8 mouse cellular contexts compared by ENCODE assay signal in genomic region chr17:24894061-24894994, GRCm38 (mm10). TPM values are rescaled to one million over a fixed set of nuclear protein-coding genes. Genes with fewer than 3 reads are reported as not detected.
DNase-seq lines count a peak whose midpoint lies in the region; ATAC-seq lines count a peak whose summit lies in the region.

No protein-coding gene starts in this region.

- H3K4me2 ChIP-seq in forebrain, embryonic 12.5 days = peak overlapping the region; percentile 98
- peak overlapping the region; percentile 97 for H3K4me2 ChIP-seq in liver, embryonic 12.5 days

- peak; percentile 13 for DNase-seq in kidney, adult 9 months
- DNase-seq in kidney, postnatal 4 days = no peak
- DNase-seq in MN1 (ENCODE audit: low spot score) = peak; percentile 50
- no peak for DNase-seq in right cerebral cortex, postnatal 10 days (ENCODE audit: low spot score in 2 of 2)
- no peak for DNase-seq in thymus, postnatal 25 days

- peak overlapping the region; percentile 78 for H3K27ac ChIP-seq in forebrain, embryonic 12.5 days
- peak overlapping the region; percentile 89 for H3K27ac ChIP-seq in liver, embryonic 12.5 days

- H3K4me1 ChIP-seq in forebrain, embryonic 12.5 days = peaks cover 38% of the 10 kb centered on the region
- peaks cover 53% of the 10 kb centered on the region for H3K4me1 ChIP-seq in liver, embryonic 12.5 days

- H3K27me3 ChIP-seq in forebrain, embryonic 12.5 days = no peaks in the 10 kb centered on the region
- H3K27me3 ChIP-seq in liver, embryonic 12.5 days (replicated peaks) = no peaks in the 10 kb centered on the region

- 13% methylated on average over 31 of the region's 31 CpGs for WGBS in forebrain, embryonic 12.5 days
- WGBS in liver, embryonic 12.5 days (ENCODE audit: insufficient replicate concordance) = 8% methylated on average over 31 of the region's 31 CpGs

- no peaks in the 10 kb centered on the region for H3K9me3 ChIP-seq in forebrain, embryonic 12.5 days
- no peaks in the 10 kb centered on the region for H3K9me3 ChIP-seq in liver, embryonic 12.5 days (replicated peaks)

- peaks cover 65% of the 10 kb centered on the region for H3K36me3 ChIP-seq in forebrain, embryonic 12.5 days (replicated peaks)
- H3K36me3 ChIP-seq in liver, embryonic 12.5 days = peaks cover 71% of the 10 kb centered on the region

- H3K9ac ChIP-seq in forebrain, embryonic 12.5 days = peak overlapping the region; percentile 91
- H3K9ac ChIP-seq in liver, embryonic 12.5 days = peak overlapping the region; percentile 88

- ATAC-seq in forebrain, embryonic 12.5 days (ENCODE audit: low FRiP score) = peak; percentile 30
- peak; percentile 17; the same call in 1 of the 2 replicates for ATAC-seq in liver, embryonic 12.5 days
- no peak for ATAC-seq in frontal cortex, adult (ENCODE audit: low TSS enrichment)

- H3K4me3 ChIP-seq in forebrain, embryonic 12.5 days (replicated peaks) = peak overlapping the region; percentile 89
- peak overlapping the region; percentile 92 for H3K4me3 ChIP-seq in liver, embryonic 12.5 days

RNA-seq across cellular contexts. Expression of gene Eme2, which starts 0.6 kb away (rescaled TPM):
- polyA plus RNA-seq in forebrain, embryonic 12.5 days (2016; fragmentation: Nextera tagmentation; extraction: Ambion mirVana) = 42.7 and 44.6 TPM in 2 replicates
- 20.3 and 21.4 TPM in 2 replicates for polyA plus RNA-seq in liver, embryonic 12.5 days (2016; fragmentation: Nextera tagmentation; extraction: Ambion mirVana)

RNA-seq across cellular contexts. Expression of gene Mrps34, which starts 0.6 kb away (rescaled TPM):
- polyA plus RNA-seq in forebrain, embryonic 12.5 days (2016; fragmentation: Nextera tagmentation; extraction: Ambion mirVana) = 86.0 and 91.1 TPM in 2 replicates
- polyA plus RNA-seq in liver, embryonic 12.5 days (2016; fragmentation: Nextera tagmentation; extraction: Ambion mirVana) = 101 and 106 TPM in 2 replicates

RNA-seq across cellular contexts. Expression of gene Nme3, which starts 2.0 kb away (rescaled TPM):
- 54.9 and 63.0 TPM in 2 replicates for polyA plus RNA-seq in forebrain, embryonic 12.5 days (2016; fragmentation: Nextera tagmentation; extraction: Ambion mirVana)
- polyA plus RNA-seq in liver, embryonic 12.5 days (2016; fragmentation: Nextera tagmentation; extraction: Ambion mirVana) = 67.9 and 68.8 TPM in 2 replicates

RNA-seq across cellular contexts. Expression of gene Spsb3, which starts 7.9 kb away (rescaled TPM):
- polyA plus RNA-seq in forebrain, embryonic 12.5 days (2016; fragmentation: Nextera tagmentation; extraction: Ambion mirVana) = 47.3 and 50.7 TPM in 2 replicates
- 37.5 and 40.0 TPM in 2 replicates for polyA plus RNA-seq in liver, embryonic 12.5 days (2016; fragmentation: Nextera tagmentation; extraction: Ambion mirVana)

RNA-seq across cellular contexts. Expression of gene Nubp2, which starts 8.2 kb away (rescaled TPM):
- 62.9 and 64.4 TPM in 2 replicates for polyA plus RNA-seq in forebrain, embryonic 12.5 days (2016; fragmentation: Nextera tagmentation; extraction: Ambion mirVana)
- polyA plus RNA-seq in liver, embryonic 12.5 days (2016; fragmentation: Nextera tagmentation; extraction: Ambion mirVana) = 97.7 and 108 TPM in 2 replicates

Comparison
In these comparisons a context has a peak if more than half of its experiments do, and no peak if none do; other contexts are left out.
1. DNase-seq: peak in kidney, adult 9 months (single experiment) and MN1 (single experiment); none in kidney, postnatal 4 days (0 of 2), right cerebral cortex, postnatal 10 days (0 of 2) and thymus, postnatal 25 days (single experiment).